Mouse (Mus musculus) 416B (cell line): ENCODE data around the gene Amh.
"Not testable (repeated sequence)": the region's sequence is repeated elsewhere in the genome, so short reads cannot be mapped to it uniquely, and the experiment has no call there.

ENCODE experiments used
- DNase-seq: peaks from one replicate; pipeline ENCODE4 v3.0.0; 2011; ENCODE audit warnings: low read depth

Amh gene

GRCm38 (mm10) chr10:80828587-80828986 lies 23.5 kb downstream of the Amh start:
- not testable (repeated sequence) for DNase-seq

- DNase-seq = no peak
Observed at GRCm38 (mm10) chr10:80829359-80830278, 24.6 kb downstream of the Amh start.

- peak; percentile 72 for DNase-seq
Observed at GRCm38 (mm10) chr10:80831136-80831535, 26.1 kb downstream of the Amh start.

- no peak for DNase-seq
Observed at GRCm38 (mm10) chr10:80832818-80833217, 27.8 kb downstream of the Amh start.

- DNase-seq = no peak
Observed at GRCm38 (mm10) chr10:80835617-80836016, 30.6 kb downstream of the Amh start.

GRCm38 (mm10) chr10:80836949-80837379 lies 31.9 kb downstream of the Amh start:
- no peak for DNase-seq

GRCm38 (mm10) chr10:80837827-80838226 lies 32.8 kb downstream of the Amh start:
- no peak for DNase-seq

- no peak for DNase-seq
Observed at GRCm38 (mm10) chr10:80838346-80838912, 33.4 kb downstream of the Amh start.

- DNase-seq = no peak
Observed at GRCm38 (mm10) chr10:80839848-80840247, 34.8 kb downstream of the Amh start.

GRCm38 (mm10) chr10:80841685-80842084 lies 36.6 kb downstream of the Amh start:
- no peak for DNase-seq

GRCm38 (mm10) chr10:80842334-80842733 lies 37.3 kb downstream of the Amh start:
- DNase-seq = no peak

GRCm38 (mm10) chr10:80843087-80843930 lies 38.3 kb downstream of the Amh start:
- DNase-seq = no peak

- no peak for DNase-seq
Observed at GRCm38 (mm10) chr10:80843931-80844547, 39.0 kb downstream of the Amh start, which contains the start of gene Lingo3. TSS of gene Lingo3 (minus strand) at chr10:80844039.

GRCm38 (mm10) chr10:80845055-80845693 lies 40.1 kb downstream of the Amh start:
- DNase-seq = no peak

GRCm38 (mm10) chr10:80845732-80846131 lies 40.7 kb downstream of the Amh start:
- no peak for DNase-seq

- peak; percentile 87 for DNase-seq
Observed at GRCm38 (mm10) chr10:80848571-80848970, 43.5 kb downstream of the Amh start.

- peak; percentile 94 for DNase-seq
Observed at GRCm38 (mm10) chr10:80854913-80855748, 50.1 kb downstream of the Amh start, which contains the start of the genes Lsm7 and Sppl2b. TSS of gene Lsm7 (minus strand) at chr10:80855209. TSS of gene Sppl2b (plus strand) at chr10:80855275.

- DNase-seq = peak; percentile 36
Observed at GRCm38 (mm10) chr10:80855749-80856073, 50.7 kb downstream of the Amh start.

- peak; percentile 81 for DNase-seq
Observed at GRCm38 (mm10) chr10:80856267-80856666, 51.2 kb downstream of the Amh start.

- DNase-seq = no peak
Observed at GRCm38 (mm10) chr10:80856908-80857307, 51.9 kb downstream of the Amh start.
